Mouse (Mus musculus): ENCODE results near the gene Pus10.

GRCm38 (mm10) chr11:23746102-23746501 lies 80.6 kb downstream of the Pus10 start:
- TF ChIP-seq POLR2A (IDR thresholded peaks at IDR 0.05; ENCODE audit: low read depth, low read length) (no peak), CTCF (IDR thresholded peaks at IDR 0.05; ENCODE audit: borderline replicate concordance, insufficient read depth, low read length) (no peak)

Measured in embryonic fibroblast, embryonic 13.5 days (primary cell).